Mouse (Mus musculus) lung, postnatal 0 days (tissue): ENCODE results near the gene Klhdc8a.

Experiments
- CTCF ChIP-seq: IDR thresholded peaks from 2 replicates; pipeline ENCODE4 v1.5.1; 2016; ENCODE audit warnings: antibody characterized with exemption, mild to moderate bottlenecking
- EP300 ChIP-seq: IDR thresholded peaks from 2 replicates; pipeline ENCODE4 v1.6.1; 2016; ENCODE audit warnings: antibody characterized with exemption, mild to moderate bottlenecking, control low read depth

GRCm38 (mm10) chr1:132267959-132268358 is 30.5 kb upstream of the Klhdc8a start:
- TF ChIP-seq CTCF: no peak
- no peak for TF ChIP-seq EP300
